Mouse (Mus musculus): ENCODE data around the gene Pcolce. TPM values are rescaled to one million over a fixed set of nuclear protein-coding genes. Genes with fewer than 3 reads are reported as not detected.

The Pcolce gene
- total RNA-seq, 2 experiments from 2014 or later: 57.1 to 66.1 TPM

GRCm38 (mm10) chr5:137598100-137598826 lies 15.3 kb downstream of the Pcolce start:
- intact Hi-C loops (cut with DNase I): no loop called here
- DNase-seq: no peak

DNA sequence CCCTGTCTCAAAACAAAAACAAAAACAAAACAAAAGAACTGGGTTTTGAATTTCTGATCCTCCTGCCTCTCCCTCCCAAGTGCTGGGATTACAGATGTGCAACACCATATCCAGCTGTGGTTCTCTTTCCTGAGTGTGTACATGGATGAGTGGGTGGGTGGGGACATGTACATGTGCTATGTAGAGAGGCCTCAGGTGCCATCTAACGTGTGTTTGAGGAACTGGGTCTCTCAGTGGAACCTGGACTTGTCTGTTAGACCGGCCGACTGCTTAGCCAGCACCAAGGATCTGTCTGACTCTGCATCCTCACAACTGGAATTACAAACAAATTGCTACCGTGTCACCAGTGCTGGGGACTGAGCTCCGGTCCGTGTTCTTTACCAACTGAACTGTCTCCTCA lies 16.0 kb downstream of the Pcolce start:
- intact Hi-C loops (cut with DNase I): no loop called here
- DNase-seq: no peak

GRCm38 (mm10) chr5:137596601-137597261 lies 16.9 kb downstream of the Pcolce start:
- intact Hi-C loops (cut with DNase I): no loop called here
- no peak for DNase-seq

- intact Hi-C loops (cut with DNase I): no loop called here
- no peak for DNase-seq
These were observed 17.7 kb downstream of the Pcolce start for GRCm38 (mm10) chr5:137595921-137596320.

- intact Hi-C loops (cut with DNase I): no loop called here
- DNase-seq: no peak
These were observed 23.1 kb downstream of the Pcolce start for GRCm38 (mm10) chr5:137590507-137590906.

DNA sequence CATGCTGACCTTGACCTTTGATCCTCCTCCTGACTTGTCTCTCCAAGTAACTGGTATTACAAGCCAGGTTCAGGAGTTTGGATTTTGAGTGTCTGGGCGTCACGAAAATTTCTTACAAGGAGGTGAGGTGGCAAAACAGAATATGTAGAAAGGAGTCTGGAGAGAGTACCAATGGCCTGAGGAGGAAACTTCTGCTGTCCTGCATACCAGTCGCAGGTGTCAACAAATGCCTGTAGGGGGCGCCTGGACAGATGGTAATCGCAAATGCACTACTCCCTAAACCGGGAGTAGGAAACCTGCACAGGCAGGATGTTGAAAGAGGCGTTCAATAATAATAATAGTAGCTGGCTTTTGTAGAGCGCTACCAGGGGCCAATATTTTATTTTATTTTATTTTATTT lies 28.6 kb downstream of the Pcolce start:
- intact Hi-C loops (cut with DNase I): loop anchor here (5.0 kb wide), 2 partner anchors 67 to 172 kb away; no protein-coding TSS in a partner anchor
- DNase-seq: peak; percentile 54 to 70

GRCm38 (mm10) chr5:137583670-137584169 lies 29.9 kb downstream of the Pcolce start:
- intact Hi-C loops (cut with DNase I): loop anchor here (5.0 kb wide), 1 partner anchor 174 kb away; no protein-coding TSS in a partner anchor
- no peak for DNase-seq

DNA sequence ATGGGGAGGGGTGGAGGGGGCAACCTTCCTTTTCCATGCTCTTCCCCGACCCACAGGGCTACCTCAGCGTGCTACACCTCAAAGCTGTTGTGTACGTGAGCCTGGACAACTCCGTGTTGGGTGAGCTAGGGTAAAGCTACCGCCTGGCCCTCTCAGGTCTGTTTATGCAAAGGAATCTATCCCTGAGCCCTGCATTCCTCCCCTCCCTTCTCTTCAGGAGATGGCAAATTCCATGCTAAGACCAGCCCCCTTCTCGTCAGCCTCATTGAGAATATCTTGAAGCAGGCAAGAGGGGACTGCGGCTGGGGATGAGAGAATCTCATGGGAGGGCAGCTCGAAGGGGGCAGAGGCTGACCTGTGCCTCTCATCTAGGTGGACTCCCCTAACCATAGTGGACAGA lies 30.9 kb downstream of the Pcolce start:
- intact Hi-C loops (cut with DNase I): loop anchor here (5.0 kb wide), 1 partner anchor 175 kb away; no protein-coding TSS in a partner anchor
- no peak for DNase-seq

DNA sequence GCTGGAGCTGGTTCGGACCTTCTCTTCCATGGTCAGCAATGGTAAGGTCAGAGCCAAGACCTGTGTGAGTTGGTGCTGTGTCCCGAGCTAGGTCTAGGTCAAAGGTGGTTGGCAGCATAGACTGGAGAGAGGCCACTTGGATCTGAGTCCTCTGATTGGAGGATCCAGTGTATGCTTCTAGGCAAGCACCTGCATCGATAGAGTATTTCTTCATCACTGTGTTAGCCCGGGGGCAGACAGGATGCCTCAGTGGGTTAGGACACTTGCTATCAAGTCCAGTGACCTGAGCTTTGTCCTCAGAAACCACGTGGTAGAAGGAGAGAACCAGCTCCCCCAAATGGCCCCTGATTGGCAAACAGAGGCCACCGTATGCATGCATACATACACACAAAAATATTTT lies 33.3 kb downstream of the Pcolce start:
- intact Hi-C loops (cut with DNase I): loop anchor here (5.0 kb wide), 1 partner anchor 177 kb away; no protein-coding TSS in a partner anchor
- DNase-seq: no peak

GRCm38 (mm10) chr5:137574470-137574901 lies 39.1 kb downstream of the Pcolce start:
- peak in 1 of 2 experiments; percentile 22 for DNase-seq
- intact Hi-C loops (cut with DNase I): no loop called here

DNA sequence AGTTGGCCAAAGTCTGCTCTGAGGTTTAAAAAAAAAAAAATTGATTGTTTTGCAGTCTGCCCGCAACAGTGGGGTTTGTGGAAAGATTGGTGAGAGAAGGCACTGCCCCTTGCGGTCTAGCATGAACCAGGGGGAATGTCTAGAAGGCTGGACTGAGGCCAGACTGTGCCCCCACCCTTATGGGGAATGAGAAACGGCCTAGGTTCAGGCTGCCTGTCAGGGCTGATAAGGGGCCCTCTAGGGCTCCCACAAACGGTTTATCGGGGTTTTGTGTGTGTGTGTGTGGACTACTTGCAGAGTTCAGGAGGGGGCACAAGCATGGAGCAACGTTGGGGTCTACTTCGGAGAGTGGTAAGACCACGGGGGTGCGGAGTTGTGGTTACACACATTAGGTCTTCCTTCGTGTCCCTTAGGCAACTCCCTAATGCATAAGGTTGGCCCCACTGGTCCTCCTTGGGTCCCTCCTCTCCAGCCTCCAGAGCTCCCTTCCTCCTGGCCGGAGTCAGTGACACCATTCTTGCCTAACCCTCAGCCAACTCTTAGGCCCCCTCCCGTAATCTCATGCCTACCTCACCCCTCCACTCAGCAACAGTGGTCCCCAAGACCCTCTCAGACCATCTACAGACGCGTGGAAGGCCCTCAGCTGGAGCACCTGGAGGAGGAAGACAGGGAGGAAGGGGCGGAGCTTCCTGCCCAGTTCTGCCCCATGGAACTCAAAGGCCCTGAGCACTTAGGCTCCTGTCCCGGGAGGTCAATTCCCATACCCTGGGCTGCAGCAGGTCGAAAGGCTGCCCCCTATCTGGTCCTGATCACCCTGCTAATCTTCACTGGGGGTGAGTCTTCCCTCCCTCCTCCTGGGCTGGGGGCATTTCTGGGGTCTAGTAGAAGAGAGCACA lies 42.6 kb downstream of the Pcolce start:
- no peak for DNase-seq
- intact Hi-C loops (cut with DNase I): no loop called here

GRCm38 (mm10) chr5:137570181-137570580 lies 43.4 kb downstream of the Pcolce start:
- intact Hi-C loops (cut with DNase I): no loop called here
- no peak for DNase-seq

DNA sequence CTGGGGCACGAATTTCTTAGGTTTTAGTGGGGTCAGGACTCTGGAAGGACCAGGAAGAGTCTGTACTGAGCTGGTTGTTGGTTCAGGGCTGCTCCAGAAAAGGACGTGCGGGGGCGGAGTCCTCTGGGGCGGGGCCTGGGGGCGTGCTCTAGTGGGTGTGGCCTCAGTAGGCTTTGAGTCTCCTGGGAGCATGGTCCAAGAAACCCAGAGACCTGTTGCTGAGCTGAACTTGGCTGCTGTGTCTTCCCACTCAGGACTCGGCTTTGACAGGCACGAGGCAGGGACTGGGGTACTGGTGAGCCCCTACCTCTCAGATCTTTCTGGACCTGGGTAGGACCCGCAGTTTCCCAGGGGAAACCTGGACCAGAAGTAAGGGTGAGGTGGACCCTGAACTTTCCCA lies 43.9 kb downstream of the Pcolce start, which contains the start of gene Tfr2:
Gene Tfr2 (plus strand): TSS at position 176 of the 400 bp plus-strand sequence.
- intact Hi-C loops (cut with DNase I): no loop called here
- peak in 1 of 2 experiments; percentile 16 for DNase-seq

GRCm38 (mm10) chr5:137569031-137569430 lies 44.6 kb downstream of the Pcolce start:
- DNase-seq: no peak
- intact Hi-C loops (cut with DNase I): no loop called here

DNA sequence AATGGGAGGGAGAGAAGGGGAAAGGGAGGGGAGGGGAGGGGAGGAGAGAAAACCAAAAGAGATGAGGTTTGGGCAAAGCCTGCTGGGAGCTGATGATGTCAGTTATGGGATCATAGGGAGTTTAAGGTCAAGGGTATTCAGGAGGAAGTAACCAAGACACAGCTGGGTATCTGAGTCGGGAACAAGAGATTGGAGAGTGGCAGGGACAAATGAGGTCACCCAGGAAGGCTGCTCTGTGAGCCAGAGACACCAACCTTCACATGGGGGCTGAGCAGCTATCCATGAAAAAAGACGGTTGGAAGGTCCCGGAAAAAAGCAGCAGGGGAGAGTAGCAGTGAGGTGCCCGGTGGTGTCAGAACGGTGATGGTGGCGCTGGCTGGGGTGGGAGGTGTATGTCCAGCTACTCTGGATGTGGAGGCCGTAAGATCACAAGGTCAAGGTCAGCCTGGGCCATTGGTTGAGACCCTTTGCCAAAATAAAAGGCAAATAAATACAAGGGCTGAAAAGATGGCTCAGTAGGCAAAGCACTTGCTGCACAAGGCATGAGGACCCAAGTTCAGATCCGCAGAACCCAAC lies 45.3 kb downstream of the Pcolce start:
- intact Hi-C loops (cut with DNase I): no loop called here
- no peak for DNase-seq

GRCm38 (mm10) chr5:137566416-137566815 lies 47.2 kb downstream of the Pcolce start:
- intact Hi-C loops (cut with DNase I): no loop called here
- DNase-seq: no peak

GRCm38 (mm10) chr5:137565744-137566143 lies 47.8 kb downstream of the Pcolce start:
- no peak for DNase-seq
- intact Hi-C loops (cut with DNase I): no loop called here

- no peak for DNase-seq
- intact Hi-C loops (cut with DNase I): no loop called here
These were observed 50.6 kb downstream of the Pcolce start for GRCm38 (mm10) chr5:137562965-137563364.

DNA sequence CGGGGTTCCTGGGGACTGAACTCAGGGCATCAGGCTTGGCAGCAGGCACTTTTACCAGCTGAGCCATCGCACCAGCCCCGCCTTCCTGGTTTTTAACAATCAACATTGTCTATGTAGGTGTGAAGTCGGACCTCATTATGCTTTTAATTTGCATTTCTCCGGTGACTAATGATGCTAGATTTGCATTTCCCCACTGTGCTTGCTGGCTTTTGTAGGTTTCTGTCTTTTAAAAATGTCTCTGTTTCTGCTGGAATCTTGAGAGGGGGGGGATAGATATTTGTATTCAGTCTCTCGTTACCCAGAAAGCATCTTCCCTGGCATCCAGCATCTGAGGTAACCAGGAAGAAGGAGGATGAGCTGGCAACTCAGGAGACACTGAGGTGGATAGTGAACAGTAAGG lies 52.0 kb downstream of the Pcolce start:
- DNase-seq: no peak
- intact Hi-C loops (cut with DNase I): no loop called here
